Mouse (Mus musculus): ENCODE results near the gene Lgr6.

The Lgr6 gene

DNA sequence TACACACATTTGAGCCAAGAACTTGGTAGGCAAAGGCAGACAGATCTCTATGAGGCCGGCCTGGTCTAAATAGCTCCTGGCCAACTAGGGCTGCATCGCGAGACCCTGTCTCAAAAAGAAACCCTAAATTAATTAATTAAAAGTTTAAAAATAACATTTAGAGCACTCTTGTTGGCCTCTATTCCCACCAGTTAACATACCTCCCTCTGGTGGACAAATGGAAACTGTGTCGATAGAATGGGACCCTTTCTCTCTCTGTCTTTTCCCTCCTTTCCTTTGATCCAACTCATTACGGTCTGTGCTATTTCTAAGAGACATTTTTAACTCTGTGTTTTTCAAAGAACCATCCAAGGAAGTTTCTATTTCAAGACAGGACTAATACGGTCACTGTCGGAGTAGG, 144.4 kb downstream of the Lgr6 start:
- DNase-seq (ENCODE audit: extremely low spot score) = no peak

GRCm38 (mm10) chr1:134955637-134956176, 149.4 kb downstream of the Lgr6 start, which contains the start of gene Ppp1r12b:
Gene Ppp1r12b, minus strand, starts transcription at chr1:134955942.
- peak; percentile 92 for DNase-seq (ENCODE audit: extremely low spot score)

- peak; percentile 15 for DNase-seq (ENCODE audit: extremely low spot score)
Observed at GRCm38 (mm10) chr1:134955050-134955636, 149.9 kb downstream of the Lgr6 start.

DNA sequence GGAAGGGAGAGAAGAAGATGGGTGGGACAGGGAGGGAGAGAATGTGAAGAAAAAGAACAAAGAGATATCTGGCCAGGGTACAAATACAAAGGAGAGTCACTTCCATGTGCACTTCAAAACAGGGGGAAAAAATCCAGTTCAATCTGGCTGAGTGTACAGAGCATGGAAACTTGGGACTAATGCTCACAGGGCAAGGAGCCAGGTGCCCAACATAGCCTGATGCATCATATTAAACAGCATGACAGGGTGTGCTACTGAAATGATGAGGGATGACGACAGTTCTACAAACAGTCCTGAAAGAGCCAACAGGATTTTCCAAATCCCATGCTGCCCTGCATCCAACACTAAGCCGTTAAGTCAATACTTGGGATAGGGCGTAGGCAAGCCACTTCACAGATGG, 155.1 kb downstream of the Lgr6 start:
- no peak for DNase-seq (ENCODE audit: extremely low spot score)

DNA sequence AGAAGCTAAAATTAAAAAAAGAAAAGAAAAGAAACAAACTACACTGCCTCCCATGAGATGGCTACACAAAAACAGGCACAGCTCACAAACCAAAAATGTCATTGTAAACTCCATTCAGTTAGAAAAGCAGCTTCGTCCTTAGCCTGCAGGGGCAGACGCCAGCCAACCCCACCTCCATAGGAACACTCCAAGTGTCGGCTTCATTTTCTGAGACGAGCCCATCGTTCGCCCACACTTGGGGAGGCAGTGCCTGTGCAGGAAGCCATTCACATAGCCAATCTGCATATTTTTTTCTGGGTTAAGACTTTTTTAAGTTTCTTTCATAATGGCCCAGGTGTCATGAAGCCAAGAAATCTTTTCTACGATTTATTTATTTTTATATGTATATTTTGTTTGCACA, 157.5 kb downstream of the Lgr6 start:
- no peak for DNase-seq (ENCODE audit: extremely low spot score)

- DNase-seq (ENCODE audit: extremely low spot score) = no peak
Observed at GRCm38 (mm10) chr1:134942898-134943297, 162.2 kb downstream of the Lgr6 start.

DNA sequence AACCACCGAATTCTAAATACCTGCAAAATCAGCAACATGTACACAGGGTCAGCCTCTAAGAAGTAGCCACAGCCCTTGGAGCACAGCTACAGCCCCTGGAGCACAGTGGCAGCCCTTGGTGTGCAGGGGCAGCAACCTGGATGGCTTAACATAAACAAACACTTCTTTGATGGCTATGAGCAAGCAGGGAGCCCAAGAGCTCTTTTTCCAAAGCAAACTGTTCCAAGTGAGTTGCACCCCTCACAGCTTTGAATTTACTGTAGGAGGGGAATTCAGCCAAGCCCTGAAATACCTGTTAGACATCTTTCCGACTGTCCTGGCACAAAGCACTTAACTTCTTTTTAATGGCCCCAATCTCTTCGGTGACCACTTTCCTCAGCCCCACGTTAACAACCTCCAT, 164.2 kb downstream of the Lgr6 start:
- no peak for DNase-seq (ENCODE audit: extremely low spot score)

DNA sequence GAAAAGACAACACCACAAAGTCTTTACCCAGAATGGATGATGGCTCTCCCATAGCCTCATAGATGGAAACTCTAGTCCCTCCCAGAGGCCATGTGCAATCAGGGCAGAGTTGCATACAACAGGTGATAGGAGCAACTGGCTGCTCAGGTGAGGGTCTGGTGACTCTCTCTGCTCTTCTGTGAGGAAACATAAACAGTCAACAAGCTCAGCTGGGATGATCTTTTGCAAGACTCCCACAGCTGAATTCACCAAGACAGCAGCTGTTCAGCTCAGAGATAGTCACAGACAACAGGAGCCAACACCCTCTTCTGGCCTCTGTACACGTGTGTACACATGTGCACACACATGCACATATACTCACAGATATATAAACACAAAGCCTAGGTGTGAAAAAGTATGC, 166.8 kb downstream of the Lgr6 start:
- DNase-seq (ENCODE audit: extremely low spot score) = no peak

DNA sequence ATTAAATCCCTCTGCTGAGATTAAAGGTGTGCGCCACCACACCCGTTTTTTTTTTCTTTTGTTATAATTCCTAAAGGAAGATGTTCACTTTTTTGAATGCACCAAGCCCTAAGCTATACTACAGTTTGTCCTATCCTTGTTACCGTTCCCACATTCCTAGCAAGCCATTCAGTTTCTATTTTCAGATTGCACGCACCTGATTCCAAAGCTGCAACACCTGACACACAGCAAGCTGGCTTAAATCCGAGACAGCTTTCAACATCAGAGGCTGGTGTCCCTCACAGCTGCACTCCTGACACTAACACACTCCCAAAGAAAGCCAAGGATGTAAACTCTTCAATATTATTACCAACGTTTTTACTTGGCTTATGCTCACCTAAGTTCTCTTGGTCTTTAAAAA, 168.7 kb downstream of the Lgr6 start:
- DNase-seq (ENCODE audit: extremely low spot score) = no peak

All from embryo, embryonic 9.5 days (tissue).